Mouse (Mus musculus): ENCODE data around the gene Hoxa3.
A peak's percentile ranks its signal among the peaks of the same experiment; 100 is the strongest.

Hoxa3 gene

GRCm38 (mm10) chr6:52205221-52205620 is 7.9 kb downstream of the Hoxa3 start:
- no peak for DNase-seq (ENCODE audit: low spot score)

- peak; percentile 81 for DNase-seq (ENCODE audit: low spot score)
These were observed 8.9 kb downstream of the Hoxa3 start, which contains the start of gene Hoxa5 for GRCm38 (mm10) chr6:52204050-52204752. Hoxa5 (minus strand) TSS chr6:52204587.

GRCm38 (mm10) chr6:52203371-52204049 is 9.6 kb downstream of the Hoxa3 start:
- DNase-seq (ENCODE audit: low spot score): no peak

GRCm38 (mm10) chr6:52203121-52203370 is 10.1 kb downstream of the Hoxa3 start:
- no peak for DNase-seq (ENCODE audit: low spot score)

GRCm38 (mm10) chr6:52202362-52203120 is 10.6 kb downstream of the Hoxa3 start:
- DNase-seq (ENCODE audit: low spot score): no peak

GRCm38 (mm10) chr6:52201269-52201668 is 11.9 kb downstream of the Hoxa3 start:
- DNase-seq (ENCODE audit: low spot score): no peak

GRCm38 (mm10) chr6:52200751-52201250 is 12.3 kb downstream of the Hoxa3 start:
- DNase-seq (ENCODE audit: low spot score): no peak

GRCm38 (mm10) chr6:52200073-52200750 is 12.9 kb downstream of the Hoxa3 start:
- DNase-seq (ENCODE audit: low spot score): no peak

- no peak for DNase-seq (ENCODE audit: low spot score)
These were observed 15.9 kb downstream of the Hoxa3 start for GRCm38 (mm10) chr6:52197271-52197670.

GRCm38 (mm10) chr6:52196811-52197210 is 16.3 kb downstream of the Hoxa3 start:
- no peak for DNase-seq (ENCODE audit: low spot score)

- DNase-seq (ENCODE audit: low spot score): no peak
These were observed 18.4 kb downstream of the Hoxa3 start for GRCm38 (mm10) chr6:52194690-52195089.

- peak; percentile 79 for DNase-seq (ENCODE audit: low spot score)
These were observed 21.1 kb downstream of the Hoxa3 start for GRCm38 (mm10) chr6:52191860-52192550.

GRCm38 (mm10) chr6:52190906-52191810 is 22.0 kb downstream of the Hoxa3 start, which contains the start of gene Hoxa4:
Hoxa4 (minus strand) TSS chr6:52191753.
- no peak for DNase-seq (ENCODE audit: low spot score)

GRCm38 (mm10) chr6:52190410-52190809 is 22.7 kb downstream of the Hoxa3 start:
- no peak for DNase-seq (ENCODE audit: low spot score)

- no peak for DNase-seq (ENCODE audit: low spot score)
These were observed 23.2 kb downstream of the Hoxa3 start for GRCm38 (mm10) chr6:52189909-52190308.

GRCm38 (mm10) chr6:52189172-52189591 is 24.0 kb downstream of the Hoxa3 start:
- no peak for DNase-seq (ENCODE audit: low spot score)

- DNase-seq (ENCODE audit: low spot score): no peak
These were observed 26.6 kb downstream of the Hoxa3 start for GRCm38 (mm10) chr6:52186500-52186899.

GRCm38 (mm10) chr6:52185834-52186233 is 27.3 kb downstream of the Hoxa3 start:
- DNase-seq (ENCODE audit: low spot score): no peak

- DNase-seq (ENCODE audit: low spot score): no peak
These were observed 27.9 kb downstream of the Hoxa3 start for GRCm38 (mm10) chr6:52185222-52185621.

- DNase-seq (ENCODE audit: low spot score): no peak
These were observed 28.5 kb downstream of the Hoxa3 start for GRCm38 (mm10) chr6:52184668-52185067.

Measured in yolk sac, embryonic 10.5 days (tissue).